Mouse (Mus musculus): Measurements from ENCODE around the gene Gm11034.

Gene Gm11034

DNA sequence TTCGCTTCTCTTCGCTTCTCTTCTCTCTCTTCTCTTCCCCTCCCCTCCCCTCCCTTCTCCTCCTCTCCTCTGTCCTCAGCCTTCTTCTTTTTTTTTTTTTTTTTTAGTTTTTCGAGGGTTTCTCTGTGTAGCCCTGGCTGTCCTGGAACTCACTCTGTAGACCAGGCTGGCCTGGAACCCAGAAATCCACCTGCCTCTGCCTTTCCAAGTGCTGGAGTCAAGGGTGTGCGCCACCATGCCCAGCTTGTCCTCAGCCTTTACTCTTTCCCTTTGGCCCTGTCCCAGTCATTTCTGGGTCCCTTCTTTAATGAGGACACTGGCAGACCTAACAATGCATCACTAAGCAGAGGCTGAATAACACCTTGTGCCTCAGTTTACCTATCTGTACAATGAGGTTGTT is at the start of gene Gm11034:
TSS of gene Gm11034 (minus strand) at position 101 of the 400 bp plus-strand sequence.
- no peak for DNase-seq (ENCODE audit: low spot score)

DNA sequence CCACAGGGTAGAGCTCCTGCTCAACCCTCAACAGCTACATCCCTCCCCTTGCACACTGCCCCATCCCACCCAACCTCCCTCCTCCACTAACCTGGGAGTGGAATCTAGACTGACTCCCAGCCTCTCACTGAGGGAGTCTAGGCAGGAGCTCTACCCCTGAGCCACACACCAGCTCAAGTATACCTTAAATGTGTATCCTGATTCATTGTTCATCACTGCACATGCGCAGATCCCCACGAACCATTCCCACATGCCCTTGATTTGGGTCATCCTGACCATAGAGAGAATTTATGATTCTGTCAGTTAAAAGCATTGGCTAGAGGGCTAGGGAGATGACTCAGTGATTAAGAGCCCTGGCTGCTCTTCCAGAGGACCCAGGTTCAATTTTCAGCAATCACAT is 49.3 kb upstream of the Gm11034 start:
- DNase-seq (ENCODE audit: low spot score), result peak; percentile 28

DNA sequence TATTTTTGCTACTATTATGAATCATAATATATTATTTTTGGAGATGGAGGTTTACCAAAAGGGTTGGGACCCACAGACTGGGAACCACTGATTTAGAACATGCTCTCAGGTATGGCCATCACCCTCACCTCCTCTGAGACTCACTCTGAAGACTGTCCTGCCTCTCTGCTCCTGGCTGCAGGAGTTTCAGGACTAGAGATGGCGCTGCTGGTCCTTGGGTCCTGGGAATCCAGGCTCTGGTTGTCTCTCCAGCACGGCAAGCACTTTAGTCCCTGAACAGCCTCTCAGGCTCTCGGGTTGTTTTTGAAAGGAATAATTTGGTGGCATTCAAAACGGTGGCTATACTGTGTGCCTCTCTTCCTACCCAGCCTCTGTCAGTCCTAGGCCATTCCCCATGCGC is 48.4 kb upstream of the Gm11034 start:
- peak; percentile 36 for DNase-seq (ENCODE audit: low spot score)

DNA sequence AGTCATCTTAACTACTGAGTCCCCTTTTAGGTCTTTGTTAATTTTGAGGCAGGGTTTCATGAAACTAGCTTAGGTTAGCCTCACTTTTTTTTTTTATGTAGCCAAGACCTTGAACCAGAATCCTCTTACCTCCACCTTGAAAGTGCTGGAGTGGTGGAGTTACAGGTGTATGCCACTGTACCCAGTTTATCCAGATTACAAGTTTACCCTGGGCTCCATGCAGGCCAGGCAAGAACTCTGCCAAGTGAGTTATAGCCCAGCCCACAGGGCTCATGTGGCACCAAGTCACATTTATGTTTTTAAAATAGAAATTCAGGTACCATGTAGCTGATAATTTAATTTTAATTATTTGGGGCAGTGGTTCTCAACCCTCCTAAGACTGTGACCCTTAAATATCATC is 48.0 kb upstream of the Gm11034 start:
- no peak for DNase-seq (ENCODE audit: low spot score)

DNA sequence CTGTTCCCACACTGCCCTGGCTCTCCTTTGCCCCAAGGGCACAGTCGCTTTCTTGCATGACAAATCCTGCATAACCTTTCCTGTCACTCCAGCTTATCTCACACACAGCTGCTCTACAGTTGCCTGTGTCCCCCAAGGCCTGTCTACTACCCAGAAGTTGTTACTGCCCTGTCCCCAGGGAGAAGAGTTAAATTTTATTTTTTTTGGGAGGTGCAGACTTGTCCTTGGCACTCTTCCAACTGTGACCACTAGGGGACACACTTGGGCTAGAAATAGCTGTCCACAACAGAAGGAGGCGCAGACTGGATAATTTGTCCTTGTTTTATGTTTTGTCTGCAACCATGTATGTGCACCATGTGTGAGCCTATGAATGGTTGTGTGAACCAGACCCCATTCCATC is 47.6 kb upstream of the Gm11034 start:
- peak; percentile 47 for DNase-seq (ENCODE audit: low spot score)

DNA sequence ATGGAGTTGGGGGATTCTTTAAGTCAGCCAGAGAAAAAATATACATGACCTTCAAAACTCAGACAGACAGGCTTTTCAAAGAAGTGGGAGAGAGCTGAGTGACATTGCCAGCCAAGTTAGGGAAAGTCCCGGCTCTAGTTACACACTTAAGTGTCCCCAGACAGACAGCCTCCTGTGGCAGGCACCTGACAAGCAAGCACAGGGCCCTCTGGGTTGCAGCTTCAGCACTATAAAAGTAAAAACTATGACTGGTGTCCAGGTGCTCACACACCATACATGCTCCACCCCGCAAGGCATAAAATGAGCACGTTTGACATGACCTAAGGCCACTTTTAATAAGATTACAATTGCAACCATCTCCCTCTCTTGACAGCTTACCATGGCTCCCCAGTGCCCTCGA is 47.1 kb upstream of the Gm11034 start:
- DNase-seq (ENCODE audit: low spot score), result no peak

DNA sequence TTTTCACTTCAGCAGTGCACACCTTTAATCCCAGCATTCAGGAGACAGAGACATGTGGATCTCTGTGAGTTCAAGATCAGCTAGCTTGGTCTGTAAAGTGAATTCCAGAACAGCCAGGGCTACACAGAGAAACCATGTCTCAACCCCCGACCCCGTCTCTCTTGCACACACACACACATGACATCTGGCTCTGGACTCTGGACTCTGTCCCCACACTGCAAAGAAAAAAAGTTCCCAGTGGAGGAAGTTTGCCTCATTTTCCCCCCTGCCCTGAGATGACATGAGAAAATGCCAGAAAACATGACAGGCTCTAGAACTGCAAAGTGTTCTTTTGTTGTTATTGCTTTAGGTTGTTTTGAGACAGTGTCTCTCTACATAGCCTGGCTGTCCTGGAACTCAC is 46.4 kb upstream of the Gm11034 start:
- no peak for DNase-seq (ENCODE audit: low spot score)

DNA sequence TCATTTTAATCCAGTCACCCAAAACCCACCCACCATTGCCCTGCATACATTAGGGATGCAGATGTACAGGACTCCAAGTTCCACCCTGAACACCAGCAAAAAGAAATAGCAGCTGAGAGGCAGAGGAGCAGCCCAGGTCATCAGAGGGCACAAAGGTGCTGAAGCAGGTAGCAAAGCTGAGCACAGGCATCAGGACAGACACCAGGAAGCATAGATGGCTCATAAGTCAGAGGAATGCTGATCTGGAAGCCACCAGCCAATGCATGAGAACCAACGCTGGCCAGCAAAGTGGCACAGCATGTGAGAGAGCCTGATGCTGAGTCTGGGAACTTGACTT is 44.4 kb upstream of the Gm11034 start:
- DNase-seq (ENCODE audit: low spot score), result no peak

DNA sequence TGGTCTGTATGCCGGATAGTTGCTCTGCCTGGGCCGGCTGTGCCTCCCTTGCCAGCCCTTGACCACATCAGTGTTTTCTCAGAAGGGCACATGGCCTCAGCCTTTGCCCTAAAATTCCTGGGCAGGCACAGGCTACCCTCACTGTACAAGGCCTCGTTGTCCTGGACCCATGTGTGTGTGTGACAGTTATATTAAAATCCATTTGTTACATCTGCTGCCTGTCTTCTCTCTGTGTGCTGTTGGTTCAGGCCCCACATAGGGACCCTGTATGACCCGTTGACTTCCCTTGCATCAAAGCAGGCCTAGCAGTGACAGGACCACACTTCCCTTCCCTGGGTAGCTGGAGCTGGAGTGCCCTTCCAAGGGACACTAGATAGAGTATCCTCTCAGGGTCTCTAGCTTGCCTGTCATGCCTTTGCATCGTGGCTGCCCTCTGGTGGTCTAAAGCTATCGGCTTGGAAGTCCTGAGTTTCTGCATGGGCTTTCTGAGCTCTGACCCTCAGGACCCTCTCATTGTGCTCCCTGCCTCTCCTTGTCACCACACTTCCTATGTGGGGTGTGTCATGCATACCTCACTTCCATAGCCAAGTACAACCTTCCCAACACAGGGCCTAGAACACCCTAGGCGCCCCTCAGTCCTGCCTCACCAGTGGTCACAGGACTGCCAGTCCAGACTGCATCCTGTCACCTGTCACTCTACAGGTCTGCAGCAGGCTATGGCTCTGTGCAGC is 43.9 kb upstream of the Gm11034 start:
- DNase-seq (ENCODE audit: low spot score), result peak; percentile 36

DNA sequence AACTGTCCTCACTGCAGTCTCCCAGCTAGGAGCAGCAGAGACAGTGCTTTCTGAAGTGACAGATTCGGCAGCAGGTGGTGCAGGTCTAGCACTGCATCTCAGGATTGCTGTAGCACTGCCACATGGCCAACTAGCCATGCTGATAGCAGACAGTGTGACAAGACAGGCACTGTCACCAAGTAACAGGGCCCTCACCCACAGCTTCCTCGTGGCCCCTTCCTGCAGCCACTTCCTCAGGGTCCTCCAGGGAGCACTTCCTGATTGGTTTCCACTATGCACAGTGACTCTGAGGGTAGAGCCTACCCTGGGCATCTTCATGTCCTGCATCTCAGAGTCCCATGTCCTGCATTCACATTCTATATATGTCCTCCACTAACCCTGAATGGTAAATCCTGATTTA is 31.2 kb upstream of the Gm11034 start:
- DNase-seq (ENCODE audit: low spot score), result no peak

DNA sequence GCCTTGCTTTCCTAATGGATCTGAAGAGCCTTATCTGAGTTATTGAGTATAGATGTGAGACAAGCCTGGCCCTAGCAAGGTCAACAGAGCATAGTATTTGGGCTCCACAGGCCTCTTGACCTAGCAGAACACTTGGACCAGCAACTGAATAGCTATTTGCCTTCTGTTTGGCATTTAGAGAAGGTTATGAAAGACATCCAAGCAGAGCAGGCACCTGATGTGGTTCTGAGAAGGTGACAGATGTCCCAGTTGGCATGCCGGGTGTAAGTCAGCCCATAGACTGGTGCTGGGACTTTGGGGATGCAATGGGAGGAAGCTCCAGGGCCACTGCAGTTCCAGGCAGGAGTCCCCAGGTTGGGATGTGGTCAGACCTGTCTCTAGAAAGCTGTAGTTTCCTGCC is 28.8 kb upstream of the Gm11034 start:
- no peak for DNase-seq (ENCODE audit: low spot score)

DNA sequence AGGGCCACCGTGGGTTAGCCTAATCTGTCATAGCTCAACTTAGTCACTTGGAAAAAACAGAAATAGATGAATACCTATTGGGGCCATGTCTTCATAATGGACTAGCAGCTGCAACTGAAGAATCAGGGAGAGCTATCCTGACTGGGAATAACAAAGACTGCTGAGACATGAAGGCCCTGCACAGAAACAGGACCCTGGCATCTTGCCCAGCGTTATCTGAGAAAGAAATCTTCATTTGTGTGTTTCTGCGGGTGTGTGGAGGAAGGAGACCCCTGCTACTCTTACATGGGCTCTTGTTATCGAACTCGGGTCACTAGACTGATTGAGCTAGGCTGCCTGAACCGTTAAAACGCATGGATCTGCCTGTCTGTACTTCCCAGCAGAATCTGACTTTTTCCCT is 27.5 kb upstream of the Gm11034 start:
- DNase-seq (ENCODE audit: low spot score), result no peak

DNA sequence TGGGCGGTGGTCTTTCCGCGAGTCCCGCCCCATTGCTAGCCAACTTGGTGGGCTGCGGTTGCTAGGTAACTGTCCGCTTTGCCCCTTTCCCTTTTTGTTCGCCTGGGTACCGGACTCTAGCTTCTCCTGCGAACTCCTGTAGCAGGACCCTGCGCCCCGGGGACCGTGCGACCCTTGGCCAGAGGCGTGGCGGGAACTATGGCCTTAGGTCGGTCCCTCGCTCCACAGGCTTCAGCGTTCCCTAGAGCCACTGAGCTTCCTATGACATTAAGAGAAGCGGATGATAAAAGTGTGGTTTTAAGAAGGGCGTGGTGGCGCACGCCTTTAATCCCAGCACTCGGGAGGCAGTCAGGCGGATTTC is 26.9 kb upstream of the Gm11034 start:
- DNase-seq (ENCODE audit: low spot score), result no peak

DNA sequence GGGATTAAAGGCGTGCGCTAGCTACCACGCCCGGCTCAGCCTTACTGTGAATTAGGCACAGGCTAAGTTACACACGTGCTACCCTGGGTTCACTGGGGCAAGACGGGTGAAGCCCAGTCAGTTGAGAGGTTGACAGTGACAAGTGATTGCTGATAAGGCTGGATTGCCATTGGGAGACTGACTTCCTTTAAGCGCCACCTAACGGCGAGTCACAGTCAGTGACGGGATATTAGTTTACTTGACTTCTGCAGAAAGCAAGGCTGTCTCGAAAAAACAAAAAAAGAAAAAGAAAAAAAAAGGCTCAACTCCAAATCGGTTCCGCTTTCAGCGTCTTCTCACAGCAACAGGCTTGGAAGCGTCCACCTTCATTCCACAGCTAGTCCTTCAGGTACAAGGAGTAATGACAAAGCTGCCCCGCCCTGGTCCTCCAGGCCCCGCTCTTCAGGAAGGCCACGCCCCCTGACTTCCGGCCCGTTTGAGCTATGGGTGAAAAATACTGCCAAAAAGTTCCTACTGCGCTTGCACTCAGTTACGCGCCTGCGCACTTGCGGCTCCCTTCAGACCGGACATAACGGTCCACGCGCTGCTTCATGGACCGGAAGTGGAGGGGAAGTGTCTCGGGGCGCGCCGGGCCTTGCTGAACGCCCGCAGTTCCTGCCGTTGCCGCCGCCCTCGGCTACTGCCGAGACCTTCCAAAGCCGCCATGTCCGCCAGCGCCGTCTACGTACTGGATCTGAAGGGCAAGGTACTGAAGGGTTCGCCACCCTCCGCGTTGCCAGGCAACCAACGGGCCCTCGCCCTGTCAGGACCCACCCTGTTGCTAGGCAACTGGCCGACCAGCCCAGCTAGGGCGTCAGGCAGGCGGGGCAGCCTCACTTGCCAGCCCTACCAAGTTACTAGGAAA is 26.3 kb upstream of the Gm11034 start, which contains the start of gene Ap1m1:
TSS of gene Ap1m1 (plus strand) at position 520 of the 904 bp plus-strand sequence.
- peak; percentile 96 for DNase-seq (ENCODE audit: low spot score)

DNA sequence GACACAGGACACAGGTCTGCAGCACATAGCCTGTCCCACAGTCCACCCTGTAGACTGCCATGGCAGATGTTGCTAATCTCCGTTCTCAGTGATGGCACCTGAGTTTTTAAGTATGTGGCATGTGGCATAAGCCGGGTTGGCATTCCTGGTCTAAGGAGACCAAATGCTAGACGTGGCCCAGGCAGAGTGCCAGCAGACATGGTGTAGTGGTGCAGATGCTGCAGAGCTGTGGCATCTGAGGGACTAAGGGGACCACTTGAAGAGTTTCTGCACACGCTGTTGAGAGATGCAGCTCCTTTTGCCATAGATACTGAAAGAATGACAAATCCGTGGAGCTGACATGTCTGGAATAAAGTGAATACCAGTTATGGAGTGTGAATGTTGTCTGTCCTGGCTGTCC is 9.2 kb upstream of the Gm11034 start:
- DNase-seq (ENCODE audit: low spot score), result no peak

DNA sequence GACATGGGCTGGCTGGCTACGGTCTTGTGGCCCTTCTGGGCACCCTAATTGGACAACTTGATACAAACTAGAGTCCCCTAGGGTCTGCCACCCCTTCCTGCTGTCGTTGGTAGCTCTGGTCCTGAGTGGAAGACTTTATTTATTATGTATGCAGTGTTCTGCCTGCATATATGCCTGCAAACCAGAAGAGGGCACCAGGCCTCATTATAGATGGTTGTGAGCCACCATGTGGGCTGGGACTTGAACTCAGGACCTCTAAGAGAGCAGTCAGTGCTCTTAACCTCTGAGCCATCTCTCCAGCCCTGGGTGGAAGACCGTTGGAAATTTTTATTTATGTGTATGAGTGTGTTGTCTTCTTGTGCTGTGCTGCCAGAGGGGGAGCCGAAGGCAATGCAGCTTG is 7.3 kb upstream of the Gm11034 start:
- DNase-seq (ENCODE audit: low spot score), result no peak

DNA sequence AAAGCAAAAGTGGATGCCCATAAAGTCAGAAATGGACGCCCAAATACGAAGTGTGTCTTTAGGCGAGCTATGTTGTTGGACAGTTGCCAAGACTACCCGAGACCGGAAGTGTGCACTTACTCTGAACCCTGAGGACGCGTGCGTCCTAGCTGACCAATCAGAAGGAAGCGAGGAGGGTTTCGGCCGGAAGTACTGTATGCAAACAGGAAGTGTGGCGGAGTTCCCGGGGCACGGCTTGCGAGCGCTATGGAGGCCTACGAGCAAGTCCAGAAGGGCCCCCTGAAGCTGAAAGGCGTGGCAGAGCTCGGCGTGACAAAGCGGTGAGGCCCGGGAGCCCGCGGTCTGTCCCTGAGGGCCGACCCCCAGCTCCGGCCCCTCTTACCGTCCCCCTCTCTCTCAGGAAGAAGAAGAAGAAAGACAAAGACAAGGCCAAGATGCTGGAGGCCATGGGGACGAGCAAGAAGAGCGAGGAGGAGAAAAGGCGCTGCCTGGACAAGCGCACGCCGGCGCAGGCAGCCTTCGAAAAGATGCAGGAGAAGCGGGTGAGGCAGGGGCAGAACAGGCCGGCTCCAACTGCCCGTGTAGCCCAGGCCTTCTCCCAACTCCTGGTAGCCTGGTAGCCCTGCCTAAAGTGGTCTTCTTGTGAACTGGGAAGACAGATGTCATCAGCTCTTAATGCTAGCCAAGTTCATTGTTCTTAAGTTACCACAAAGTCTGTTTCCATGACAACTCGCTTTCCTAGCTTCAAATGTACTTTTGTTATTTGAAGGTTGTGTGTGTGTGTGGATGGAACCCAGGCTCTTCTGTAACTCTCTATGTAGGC is 6.3 kb upstream of the Gm11034 start, which contains the start of gene Fam32a:
TSS of gene Fam32a (plus strand) at position 190 of the 823 bp plus-strand sequence.
- DNase-seq (ENCODE audit: low spot score), result peak; percentile 80

DNA sequence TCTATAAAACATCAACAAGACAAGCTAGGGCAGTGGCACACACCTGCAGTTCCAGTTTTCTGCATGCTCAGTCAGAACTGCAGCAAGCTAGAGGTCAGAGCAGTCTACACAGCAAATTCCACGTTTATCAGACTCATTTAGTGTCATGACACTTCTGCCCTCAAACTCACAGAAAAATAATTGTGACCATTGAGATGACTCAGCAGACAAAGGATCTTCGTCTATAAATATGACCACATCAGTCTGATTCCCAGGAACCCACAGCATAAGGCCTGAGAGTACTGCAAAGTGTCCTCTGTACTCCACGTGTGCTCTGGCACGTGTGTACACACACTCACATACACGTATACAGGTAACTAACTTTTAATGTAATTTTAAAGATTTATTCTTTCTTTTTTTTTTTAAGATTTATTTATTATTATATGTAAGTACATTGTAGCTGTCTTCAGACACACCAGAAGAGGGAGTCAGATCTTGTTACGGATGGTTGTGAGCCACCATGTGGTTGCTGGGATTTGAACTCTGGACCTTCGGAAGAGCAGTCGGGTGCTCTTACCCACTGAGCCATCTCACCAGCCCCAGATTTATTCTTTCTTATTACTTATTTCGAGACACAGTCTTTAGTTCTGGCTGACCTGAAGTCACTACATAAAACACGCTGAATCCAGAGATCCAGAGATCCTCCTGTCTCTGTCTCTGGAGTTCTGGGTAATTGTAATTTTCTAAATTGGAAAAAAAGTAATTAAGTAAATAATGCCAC is 5.5 kb upstream of the Gm11034 start:
- no peak for DNase-seq (ENCODE audit: low spot score)

DNA sequence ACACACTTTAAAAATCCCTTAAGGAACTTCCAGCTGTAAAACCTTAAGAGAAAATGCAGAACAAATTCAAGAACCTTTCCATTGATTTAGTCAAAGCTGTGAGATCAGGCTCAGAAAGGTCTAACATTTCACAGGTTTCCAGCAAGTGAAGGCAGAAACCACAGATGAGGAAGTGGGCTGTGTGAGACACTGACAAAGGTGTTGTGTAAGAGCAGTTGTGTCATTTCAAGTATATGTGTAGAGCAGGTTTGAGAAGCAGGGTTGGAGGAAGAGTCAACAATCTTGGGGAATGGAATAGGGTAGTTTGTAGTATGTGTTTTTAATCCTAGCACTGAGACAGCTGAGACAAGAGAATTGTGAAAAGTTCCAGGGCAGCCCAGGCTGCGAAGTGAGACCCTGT is 2.4 kb upstream of the Gm11034 start:
- DNase-seq (ENCODE audit: low spot score), result no peak

DNA sequence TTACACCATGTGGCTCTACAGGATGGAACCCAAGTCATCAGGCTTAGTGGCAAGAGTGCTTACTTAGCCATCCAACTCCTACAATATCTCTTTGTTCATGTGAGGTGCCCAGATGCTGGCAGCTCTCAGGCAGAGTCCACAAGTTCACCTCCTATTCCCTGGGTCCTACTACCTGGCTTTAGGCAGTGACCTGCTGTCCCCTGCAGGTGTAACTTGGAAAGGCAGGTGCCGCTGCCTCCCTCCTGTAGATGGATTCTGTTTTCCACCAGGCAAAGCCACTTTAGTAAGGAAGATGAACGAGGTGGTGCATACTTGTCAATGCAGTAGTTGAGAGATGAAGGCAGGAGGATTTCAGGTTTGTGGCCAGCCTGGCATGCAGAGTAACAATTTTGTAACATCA is 1.6 kb upstream of the Gm11034 start:
- DNase-seq (ENCODE audit: low spot score), result no peak

DNA sequence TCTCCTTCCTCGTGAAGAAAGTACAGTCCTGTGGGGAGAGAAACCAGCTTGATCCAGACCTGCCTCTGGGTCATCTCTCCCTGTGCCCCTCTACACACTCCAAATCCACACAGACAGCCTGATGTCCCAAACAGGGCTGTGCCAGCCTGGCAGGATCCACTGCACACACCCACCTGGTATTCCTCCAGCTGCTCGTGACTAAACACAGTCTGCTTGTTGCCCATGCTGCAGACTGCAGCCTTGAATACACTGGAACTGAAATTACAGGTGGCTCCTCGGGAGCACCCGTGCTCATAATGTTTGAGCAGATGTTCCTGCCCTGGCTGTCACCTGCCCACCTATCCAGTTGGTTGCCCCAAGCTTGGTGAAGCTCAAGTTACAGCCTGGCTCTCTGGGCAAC is 685 bp downstream of the Gm11034 start, which contains the start of gene Cib3:
TSS of gene Cib3 (minus strand) at position 87 of the 400 bp plus-strand sequence.
- DNase-seq (ENCODE audit: low spot score), result no peak

DNA sequence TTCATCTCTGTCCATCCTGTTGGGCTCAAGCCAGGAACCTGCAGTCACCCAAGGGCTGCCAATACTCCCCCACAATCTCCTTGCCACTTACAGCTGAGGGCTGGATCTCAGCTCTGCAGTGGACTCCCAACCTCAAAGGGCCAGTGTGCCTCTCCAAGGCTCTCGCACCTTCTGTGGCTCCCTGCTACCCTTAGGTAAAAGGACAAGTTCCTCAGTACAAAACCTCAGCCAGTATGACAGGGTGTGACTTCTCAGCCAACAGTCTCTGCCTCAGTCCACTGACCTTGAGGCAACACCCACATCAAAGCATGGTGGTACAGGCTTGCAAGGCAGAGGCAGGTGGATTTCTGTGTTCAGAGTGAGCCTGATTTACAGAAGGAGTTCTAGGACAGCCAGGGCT is 1.6 kb downstream of the Gm11034 start:
- DNase-seq (ENCODE audit: low spot score), result no peak

Measured in ovary, postnatal 36 days (tissue).